ENCODE assay signal across 9 mouse cellular contexts in genomic region chr2:168466066-168466465, GRCm38 (mm10).
DNase-seq lines count a peak whose midpoint lies in the region; ATAC-seq and TF ChIP-seq lines count a peak whose summit lies in the region.
"Had no signal": no experiment of that assay in that cellular context is flagged by ENCODE, and none has a peak within 500 bp of the region (broad histone marks: within the 10 kb centered on the region; RNA-seq: fewer than 3 reads in every experiment).

No protein-coding gene starts in this region.

- no peak for TF ChIP-seq EP300 in stomach, postnatal 0 days (optimal IDR thresholded peaks at IDR 0.05)

- H3K27me3 ChIP-seq in stomach, postnatal 0 days (ENCODE audit: control insufficient read depth, insufficient read depth, low read length), result no peaks in the 10 kb centered on the region
- H3K27me3 ChIP-seq in intestine, postnatal 0 days (replicated peaks; ENCODE audit: control insufficient read depth, insufficient read depth, low read length), result no peaks in the 10 kb centered on the region
- no peaks in the 10 kb centered on the region for H3K27me3 ChIP-seq in midbrain, embryonic 15.5 days (replicated peaks)
- H3K27me3 ChIP-seq: stomach, embryonic 15.5 days had no signal

- no peak overlapping the region for H3K4me2 ChIP-seq in stomach, postnatal 0 days (replicated peaks; ENCODE audit: low read depth)
- H3K4me2 ChIP-seq in intestine, postnatal 0 days (replicated peaks; ENCODE audit: low read depth), result no peak overlapping the region
- no peak overlapping the region for H3K4me2 ChIP-seq in midbrain, embryonic 15.5 days
- H3K4me2 ChIP-seq: stomach, embryonic 15.5 days had no signal

- H3K4me1 ChIP-seq in stomach, postnatal 0 days (replicated peaks; ENCODE audit: control insufficient read depth, insufficient read depth), result no peaks in the 10 kb centered on the region
- peaks cover 3% of the 10 kb centered on the region; the same call in 1 of the 2 replicates for H3K4me1 ChIP-seq in intestine, postnatal 0 days (replicated peaks; ENCODE audit: control insufficient read depth, insufficient read depth, low read length)
- H3K4me1 ChIP-seq in midbrain, embryonic 15.5 days, result no peaks in the 10 kb centered on the region
- H3K4me1 ChIP-seq: stomach, embryonic 15.5 days had no signal

- no peak overlapping the region for H3K27ac ChIP-seq in stomach, postnatal 0 days (replicated peaks)
- no peak overlapping the region; the same call in 1 of the 2 replicates for H3K27ac ChIP-seq in intestine, postnatal 0 days (ENCODE audit: low read depth, low read length)
- H3K27ac ChIP-seq in midbrain, embryonic 15.5 days, result no peak overlapping the region
- H3K27ac ChIP-seq: stomach, embryonic 15.5 days had no signal

- 38% methylated on average over 9 of the region's 9 CpGs for WGBS in stomach, postnatal 0 days
- 74% methylated on average over 9 of the region's 9 CpGs for WGBS in intestine, postnatal 0 days
- 53% methylated on average over 9 of the region's 9 CpGs for WGBS in midbrain, embryonic 15.5 days

- no peak overlapping the region for H3K4me3 ChIP-seq in stomach, postnatal 0 days (ENCODE audit: low read depth, low read length)
- no peak overlapping the region for H3K4me3 ChIP-seq in intestine, postnatal 0 days (ENCODE audit: low read depth, low read length)
- H3K4me3 ChIP-seq in midbrain, embryonic 15.5 days, result no peak overlapping the region
- H3K4me3 ChIP-seq: stomach, embryonic 15.5 days had no signal

- TF ChIP-seq CTCF in stomach, postnatal 0 days (IDR thresholded peaks at IDR 0.05; ENCODE audit: low read depth), result no peak
- TF ChIP-seq CTCF in intestine, postnatal 0 days (IDR thresholded peaks at IDR 0.05; ENCODE audit: low read depth), result no peak

- H3K9me3 ChIP-seq in stomach, postnatal 0 days (ENCODE audit: control insufficient read depth, low read length), result no peaks in the 10 kb centered on the region
- H3K9me3 ChIP-seq in intestine, postnatal 0 days (ENCODE audit: control insufficient read depth), result no peaks in the 10 kb centered on the region
- H3K9me3 ChIP-seq in midbrain, embryonic 15.5 days, result no peaks in the 10 kb centered on the region
- H3K9me3 ChIP-seq: stomach, embryonic 15.5 days had no signal

- DNase-seq in ovary, adult 18-20 months (ENCODE audit: low spot score), result peak; percentile 47
- DNase-seq in ovary, postnatal 10 days (ENCODE audit: low spot score), result no peak
- DNase-seq in adrenal gland, postnatal 36 days, result peak; percentile 74 to 75
- peak; percentile 27 to 47 for DNase-seq in gastrocnemius, postnatal 4 days (ENCODE audit: low spot score in 2 of 2)
- DNase-seq in stomach, postnatal 0 days (ENCODE audit: low spot score), result no peak
- DNase-seq: cerebellum, adult 18-20 months had no signal

- no peaks in the 10 kb centered on the region for H3K36me3 ChIP-seq in stomach, postnatal 0 days (ENCODE audit: control insufficient read depth, insufficient read depth, low read length)
- H3K36me3 ChIP-seq in intestine, postnatal 0 days (ENCODE audit: control insufficient read depth, insufficient read depth), result no peaks in the 10 kb centered on the region
- no peaks in the 10 kb centered on the region for H3K36me3 ChIP-seq in midbrain, embryonic 15.5 days (replicated peaks)
- H3K36me3 ChIP-seq: stomach, embryonic 15.5 days had no signal

- no peak overlapping the region for H3K9ac ChIP-seq in stomach, postnatal 0 days (ENCODE audit: low read length)
- H3K9ac ChIP-seq in intestine, postnatal 0 days (ENCODE audit: low read depth, low read length), result no peak overlapping the region
- H3K9ac ChIP-seq in midbrain, embryonic 15.5 days, result no peak overlapping the region
- H3K9ac ChIP-seq: stomach, embryonic 15.5 days had no signal

- ATAC-seq in stomach, postnatal 0 days (ENCODE audit: low FRiP score, low TSS enrichment), result peak; percentile 33; the same call in 1 of the 2 replicates
- no peak for ATAC-seq in intestine, postnatal 0 days
- no peak for ATAC-seq in midbrain, embryonic 15.5 days (replicated peaks)

Comparison
In these comparisons a context has a peak if more than half of its experiments do, and no peak if none do; other contexts are left out.
1. DNase-seq: peak in ovary, adult 18-20 months (single experiment), adrenal gland, postnatal 36 days (2 of 2) and gastrocnemius, postnatal 4 days (2 of 2); none in ovary, postnatal 10 days (single experiment) and stomach, postnatal 0 days (single experiment).